Mouse (Mus musculus) thymus, postnatal 36 days (tissue): ENCODE results near the gene Sec24c.

Experiments
- DNase-seq, 2 experiments: peaks; one replicate each; pipeline ENCODE4 v3.0.0; 2022; ENCODE audit warnings: mixed read lengths in 2 of 2

Sec24c gene

DNA sequence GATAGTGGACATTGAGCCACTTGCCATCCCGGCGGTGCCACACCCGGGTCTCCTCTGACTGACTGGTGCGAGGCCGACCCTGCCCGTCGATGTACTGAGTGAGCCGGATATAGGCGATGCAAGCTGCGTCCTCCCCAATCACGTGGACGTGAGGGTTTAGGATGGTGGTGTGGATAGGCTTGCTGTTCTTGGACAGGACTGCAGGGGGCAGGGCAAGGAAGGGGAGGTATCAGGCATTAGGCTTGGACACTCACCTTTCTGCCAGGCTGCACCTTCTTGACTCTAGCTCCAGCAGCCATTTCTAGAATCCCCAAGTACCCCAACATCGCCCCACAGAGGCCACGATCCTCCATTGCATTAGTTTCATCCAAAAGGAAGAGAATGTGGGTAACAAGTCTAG lies 63.2 kb downstream of the Sec24c start:
- peak in 1 of 2 experiments; percentile 18 for DNase-seq

DNA sequence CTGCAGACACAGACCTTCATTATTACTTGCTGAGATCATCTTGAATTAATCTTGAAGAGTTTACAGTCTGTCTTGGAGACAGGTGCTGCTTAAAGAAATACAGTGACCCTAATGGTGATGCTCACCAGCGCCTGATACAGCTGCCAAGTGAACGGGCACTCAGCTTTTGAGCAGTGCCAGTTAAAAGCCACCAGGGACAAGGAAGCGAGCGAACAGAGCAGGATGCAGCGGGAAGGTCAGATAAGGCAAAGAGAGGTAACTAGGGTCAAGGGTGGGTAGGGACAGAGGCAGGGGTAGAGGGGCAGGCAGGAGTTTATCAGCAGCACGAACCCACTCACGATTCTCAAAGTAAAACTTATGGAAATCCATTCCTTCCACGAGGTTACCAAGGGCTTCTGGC lies 64.4 kb downstream of the Sec24c start:
- no peak for DNase-seq

DNA sequence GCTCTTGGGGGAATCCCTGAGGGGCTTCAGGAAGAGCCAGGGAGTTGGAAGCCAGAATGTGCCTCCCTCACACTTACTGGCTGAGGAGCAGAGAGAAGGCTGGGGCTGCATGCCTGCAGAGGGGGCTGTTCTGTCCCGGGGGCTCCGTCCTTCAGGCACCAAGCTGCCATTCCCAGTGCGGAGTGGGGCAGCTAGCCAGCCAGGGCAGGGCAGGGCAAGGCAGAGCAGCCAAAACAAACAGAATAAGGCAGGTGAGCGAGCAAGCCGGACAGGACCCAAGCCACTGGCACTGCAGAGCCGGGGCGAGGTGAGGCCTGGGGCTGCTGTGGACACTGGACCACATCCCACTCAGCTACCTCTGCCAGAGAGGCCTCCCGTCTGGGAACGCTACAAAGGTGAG lies 67.2 kb downstream of the Sec24c start:
- no peak for DNase-seq

DNA sequence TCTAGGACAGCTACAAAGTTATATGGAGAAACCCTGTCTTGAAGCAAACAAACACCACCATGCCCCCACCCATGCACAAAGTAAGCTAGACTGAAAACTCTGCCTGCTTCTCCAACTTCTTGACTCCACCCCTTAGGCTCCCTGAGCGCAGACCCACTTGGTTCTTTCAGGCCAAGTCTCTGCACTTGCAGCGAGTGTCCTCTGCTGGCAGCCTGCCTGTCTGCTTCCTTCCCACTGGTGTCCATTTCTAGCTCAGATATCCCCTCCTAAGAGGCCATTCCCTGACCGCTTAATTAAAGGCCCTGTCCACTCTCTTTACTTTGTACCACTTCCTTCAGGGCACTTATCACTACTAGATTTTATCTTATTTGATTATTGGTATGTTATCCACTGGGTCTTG lies 69.5 kb downstream of the Sec24c start:
- no peak for DNase-seq
